Mouse (Mus musculus) olfactory bulb, adult 2 months (tissue): Measurements from ENCODE around the gene Thbs1.

ENCODE experiments used
- CTCF ChIP-seq: fragments of 200-500 bp; IDR thresholded peaks from 2 replicates; pipeline ENCODE4 v1.5.1; 2012; ENCODE audit warnings: low read depth, mild to moderate bottlenecking, low read length, moderate library complexity; ENCODE audit not compliant: insufficient read depth
- POLR2A ChIP-seq: fragments of 200-500 bp; IDR thresholded peaks from 2 replicates; pipeline ENCODE4 v1.6.1; 2012; ENCODE audit warnings: mild to moderate bottlenecking, low read depth, low read length, moderate library complexity; ENCODE audit not compliant: insufficient read depth

DNA sequence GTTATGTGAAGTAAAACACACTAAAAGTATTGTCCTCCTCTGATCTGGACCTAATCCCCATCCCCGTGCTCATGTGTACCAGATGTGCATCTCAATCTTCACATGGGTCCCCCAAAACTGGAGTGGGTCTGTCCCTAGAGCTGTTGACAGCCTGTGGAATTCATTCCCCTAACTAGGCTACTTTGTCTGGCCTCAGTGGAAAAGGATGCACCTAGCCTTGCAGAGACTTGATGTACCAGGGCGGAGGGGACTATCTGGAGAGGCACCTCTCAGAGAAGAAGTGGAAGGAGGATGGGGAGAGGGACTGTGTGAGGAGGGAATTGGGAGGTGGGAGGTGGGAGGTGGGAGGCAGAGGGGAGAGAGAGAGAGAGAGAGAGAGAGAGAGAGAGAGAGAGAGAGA is 26.1 kb downstream of the Thbs1 start:
- TF ChIP-seq CTCF: no peak
- no peak for TF ChIP-seq POLR2A
